Mouse (Mus musculus): ENCODE results near the gene Dnah12. TPM values are rescaled to one million over a fixed set of nuclear protein-coding genes. Genes with fewer than 3 reads are reported as not detected.

Dnah12 gene
- polyA plus RNA-seq, 1 experiment from 2014 or later: 0.06 TPM

DNA sequence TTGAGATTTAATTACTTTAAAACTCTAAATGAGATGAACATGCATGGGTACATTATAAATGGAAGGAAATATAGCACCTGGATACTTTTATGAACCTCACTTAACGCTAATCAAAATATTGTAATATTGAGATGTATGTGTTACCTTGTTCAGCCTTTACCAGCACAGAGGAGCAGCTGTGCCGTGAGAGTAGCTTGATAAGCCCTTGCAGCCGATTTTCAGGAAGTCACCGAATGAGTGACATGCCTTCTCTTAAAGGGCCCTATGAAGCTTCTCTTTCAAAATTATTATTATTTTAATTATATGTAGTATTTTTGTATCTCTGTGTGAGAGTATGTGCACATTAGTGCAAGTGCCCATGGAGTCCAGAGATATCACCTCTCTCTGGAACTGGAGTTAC lies 75.1 kb downstream of the Dnah12 start:
- no peaks in the 10 kb centered on the region for H3K36me3 ChIP-seq
- H3K4me1 ChIP-seq: no peaks in the 10 kb centered on the region
- DNase-seq (ENCODE audit: low spot score): no peak
- H3K27ac ChIP-seq (replicated peaks): no peak overlapping the region
- no peaks in the 10 kb centered on the region for H3K27me3 ChIP-seq (ENCODE audit: low read depth, poor library complexity, severe bottlenecking)
- 84% methylated on average over 4 of the region's 4 CpGs for WGBS
- H3K4me3 ChIP-seq: no peak overlapping the region
- peaks cover 15% of the 10 kb centered on the region for H3K9me3 ChIP-seq (replicated peaks)

DNA sequence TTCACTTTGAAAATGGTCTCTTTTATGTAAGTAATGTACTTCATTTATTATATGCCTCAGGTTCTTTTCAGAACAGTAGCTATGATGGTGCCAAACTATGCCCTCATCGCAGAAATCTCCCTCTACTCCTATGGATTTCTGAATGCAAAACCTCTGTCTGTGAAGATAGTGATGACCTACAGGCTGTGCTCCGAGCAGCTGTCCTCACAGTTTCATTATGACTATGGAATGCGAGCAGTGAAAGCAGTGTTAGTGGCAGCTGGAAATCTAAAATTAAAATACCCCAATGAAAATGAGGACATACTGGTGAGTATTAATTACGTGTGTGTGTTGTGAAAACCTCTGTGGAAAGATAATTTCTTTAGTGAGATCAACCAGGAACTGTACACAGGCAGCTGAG lies 80.5 kb downstream of the Dnah12 start:
- 85% methylated on average over 4 of the region's 4 CpGs for WGBS
- no peaks in the 10 kb centered on the region for H3K9me3 ChIP-seq (replicated peaks)
- H3K4me3 ChIP-seq: no peak overlapping the region

DNA sequence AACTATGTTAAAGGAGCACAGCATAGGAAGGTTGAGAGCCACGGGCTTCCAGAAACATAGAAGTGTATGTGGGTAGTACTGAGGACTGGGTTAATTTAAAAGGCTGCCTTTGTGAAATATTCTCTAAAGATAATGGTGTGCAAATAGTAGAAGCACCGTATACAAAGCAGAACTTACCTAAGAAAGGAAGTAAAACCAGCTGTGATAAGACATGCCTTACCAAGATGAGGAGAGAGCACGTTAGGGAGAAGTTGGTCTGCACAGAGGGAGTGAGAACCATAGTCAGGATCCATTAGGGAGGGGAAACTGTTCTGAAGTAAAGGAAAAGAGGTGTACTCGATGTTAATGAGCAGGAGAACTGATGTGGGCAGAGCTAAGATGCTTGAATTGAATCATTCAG lies 90.7 kb downstream of the Dnah12 start:
- WGBS: 75% methylated on average over 4 of the region's 4 CpGs

More for the DNA sequence above, 80.5 kb downstream of the Dnah12 start:
- H3K27me3 ChIP-seq (ENCODE audit: low read depth, poor library complexity, severe bottlenecking): no peaks in the 10 kb centered on the region
- no peaks in the 10 kb centered on the region for H3K4me1 ChIP-seq
- no peak for DNase-seq (ENCODE audit: low spot score)
- H3K36me3 ChIP-seq: no peaks in the 10 kb centered on the region
- H3K27ac ChIP-seq (replicated peaks): no peak overlapping the region

DNA sequence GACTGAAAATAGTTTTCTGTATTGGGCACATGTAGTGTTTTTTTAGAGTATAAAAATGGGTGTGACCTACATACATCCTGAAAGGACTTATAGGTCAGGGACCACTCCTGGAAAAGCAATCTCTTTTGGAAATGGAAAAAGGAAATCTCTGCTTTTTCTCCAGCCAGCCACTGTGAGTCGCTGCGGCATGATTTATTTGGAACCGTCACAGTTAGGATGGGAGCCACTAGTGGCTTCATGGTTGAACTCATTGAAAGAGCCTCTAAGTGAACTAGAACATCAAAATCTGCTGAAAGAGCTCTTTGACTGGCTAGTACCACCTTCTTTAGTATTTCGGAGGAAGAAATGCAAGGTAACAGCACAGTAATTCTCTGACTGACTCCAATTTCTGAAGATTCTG lies 92.6 kb downstream of the Dnah12 start:
- H3K27me3 ChIP-seq (ENCODE audit: low read depth, poor library complexity, severe bottlenecking): no peaks in the 10 kb centered on the region
- H3K27ac ChIP-seq (replicated peaks): no peak overlapping the region
- 49% methylated on average over 4 of the region's 4 CpGs for WGBS
- H3K9me3 ChIP-seq (replicated peaks): no peaks in the 10 kb centered on the region
- no peaks in the 10 kb centered on the region for H3K36me3 ChIP-seq
- DNase-seq (ENCODE audit: low spot score): no peak
- no peak overlapping the region for H3K4me3 ChIP-seq
- H3K4me1 ChIP-seq: no peaks in the 10 kb centered on the region

More for the DNA sequence above, 90.7 kb downstream of the Dnah12 start:
- Histone ChIP-seq H3K4me3 (no peak overlapping the region), H3K27ac (replicated peaks) (no peak overlapping the region), H3K9me3 (replicated peaks) (no peaks in the 10 kb centered on the region), H3K27me3 (ENCODE audit: low read depth, poor library complexity, severe bottlenecking) (no peaks in the 10 kb centered on the region), H3K4me1 (no peaks in the 10 kb centered on the region), H3K36me3 (no peaks in the 10 kb centered on the region)
- DNase-seq (ENCODE audit: low spot score): no peak

DNA sequence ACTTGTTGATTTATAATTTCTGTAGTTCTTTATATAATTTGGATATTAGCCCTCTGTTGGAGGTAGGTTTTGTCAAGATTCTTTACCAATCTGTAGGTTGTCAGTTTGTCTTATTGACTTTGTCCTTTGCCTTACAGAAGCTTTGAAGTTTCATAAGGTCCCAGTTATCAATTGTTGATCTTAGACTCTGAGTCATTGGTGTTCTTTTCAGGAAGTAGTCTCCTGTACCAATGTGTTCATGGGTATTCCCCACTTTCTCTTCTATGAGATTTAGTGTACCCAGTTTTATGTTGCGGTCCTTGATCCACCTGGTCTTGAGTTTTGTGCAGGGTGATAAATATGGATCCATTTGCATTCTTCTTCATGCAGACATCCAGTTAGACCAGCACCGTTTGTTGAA lies 101.4 kb downstream of the Dnah12 start:
- Histone ChIP-seq H3K4me1 (no peaks in the 10 kb centered on the region), H3K27ac (replicated peaks) (no peak overlapping the region), H3K9me3 (replicated peaks) (no peaks in the 10 kb centered on the region), H3K4me3 (no peak overlapping the region), H3K27me3 (ENCODE audit: low read depth, poor library complexity, severe bottlenecking) (no peaks in the 10 kb centered on the region), H3K36me3 (no peaks in the 10 kb centered on the region)
- DNase-seq (ENCODE audit: low spot score): no peak
- WGBS: 87% methylated on average over 2 of the region's 2 CpGs

DNA sequence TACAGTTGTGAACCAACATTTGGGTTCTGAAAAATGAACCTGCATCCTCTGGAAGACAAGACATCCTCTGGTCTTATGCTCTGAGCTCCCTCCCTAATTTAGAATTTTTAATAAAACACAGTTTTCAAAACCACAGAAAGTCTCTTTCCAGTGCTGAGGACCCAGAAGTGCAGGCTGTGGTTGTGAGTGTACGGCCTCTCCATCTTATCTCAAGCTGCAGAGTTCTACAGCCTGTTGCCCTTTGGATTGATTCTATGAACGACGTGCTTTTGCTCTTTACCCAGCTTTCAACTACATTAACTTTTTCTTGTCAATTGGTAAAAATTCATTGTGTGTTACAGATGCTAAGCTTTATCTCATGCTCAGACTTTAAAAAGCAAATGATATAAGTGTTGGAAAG lies 105.3 kb downstream of the Dnah12 start:
- DNase-seq (ENCODE audit: low spot score): no peak
- H3K4me3 ChIP-seq: no peak overlapping the region
- no peaks in the 10 kb centered on the region for H3K36me3 ChIP-seq
- H3K9me3 ChIP-seq (replicated peaks): no peaks in the 10 kb centered on the region
- H3K27me3 ChIP-seq (ENCODE audit: low read depth, poor library complexity, severe bottlenecking): no peaks in the 10 kb centered on the region
- H3K4me1 ChIP-seq: no peaks in the 10 kb centered on the region
- 88% methylated on average over 3 of the region's 3 CpGs for WGBS
- H3K27ac ChIP-seq (replicated peaks): no peak overlapping the region

DNA sequence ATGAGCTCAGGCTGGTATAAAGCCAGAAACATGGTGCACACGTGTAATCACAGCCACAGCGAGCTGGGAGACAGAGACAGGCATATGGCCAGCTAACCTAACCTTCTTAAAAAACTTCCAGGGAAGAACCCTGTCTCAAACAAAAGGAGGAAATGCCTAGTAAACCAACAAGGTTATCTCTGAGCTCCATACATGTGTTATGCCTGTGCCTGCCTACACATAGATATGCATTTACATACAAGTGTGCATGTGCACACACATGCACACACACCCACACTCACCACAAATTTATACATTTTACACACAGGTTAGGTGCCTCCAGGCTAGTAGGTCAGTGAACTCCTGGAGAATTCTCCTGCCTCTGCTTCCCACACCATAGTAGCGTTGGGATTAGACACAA lies 106.2 kb downstream of the Dnah12 start:
- no peak for DNase-seq (ENCODE audit: low spot score)
- WGBS: 76% methylated on average over 3 of the region's 3 CpGs
- Histone ChIP-seq H3K9me3 (replicated peaks) (no peaks in the 10 kb centered on the region), H3K4me3 (no peak overlapping the region), H3K4me1 (no peaks in the 10 kb centered on the region), H3K27ac (replicated peaks) (no peak overlapping the region), H3K27me3 (ENCODE audit: low read depth, poor library complexity, severe bottlenecking) (no peaks in the 10 kb centered on the region), H3K36me3 (no peaks in the 10 kb centered on the region)

DNA sequence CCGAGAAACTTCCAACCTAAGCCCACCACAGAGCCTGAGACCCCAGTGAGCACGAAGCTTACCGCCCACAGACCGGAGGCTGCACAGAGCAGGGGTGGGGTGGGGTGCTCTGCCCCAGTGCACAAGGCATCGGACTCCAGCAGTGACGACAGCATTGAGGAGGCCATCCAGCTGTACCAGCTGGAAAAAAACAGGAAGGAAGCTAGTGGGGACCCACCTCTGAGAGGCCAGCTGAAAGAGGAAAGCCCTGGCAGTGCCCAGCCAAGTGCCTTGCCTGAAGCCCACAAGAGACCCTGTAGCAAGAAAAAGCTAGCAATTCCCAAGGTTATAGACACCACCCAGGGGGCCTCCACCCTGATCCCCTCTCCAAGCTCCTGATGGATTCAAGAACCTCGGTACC lies 112.4 kb downstream of the Dnah12 start:
- Histone ChIP-seq H3K27me3 (ENCODE audit: low read depth, poor library complexity, severe bottlenecking) (no peaks in the 10 kb centered on the region), H3K4me1 (no peaks in the 10 kb centered on the region), H3K9me3 (replicated peaks) (no peaks in the 10 kb centered on the region), H3K4me3 (no peak overlapping the region), H3K36me3 (no peaks in the 10 kb centered on the region), H3K27ac (replicated peaks) (no peak overlapping the region)
- DNase-seq (ENCODE audit: low spot score): no peak
- 74% methylated on average over 7 of the region's 7 CpGs for WGBS

DNA sequence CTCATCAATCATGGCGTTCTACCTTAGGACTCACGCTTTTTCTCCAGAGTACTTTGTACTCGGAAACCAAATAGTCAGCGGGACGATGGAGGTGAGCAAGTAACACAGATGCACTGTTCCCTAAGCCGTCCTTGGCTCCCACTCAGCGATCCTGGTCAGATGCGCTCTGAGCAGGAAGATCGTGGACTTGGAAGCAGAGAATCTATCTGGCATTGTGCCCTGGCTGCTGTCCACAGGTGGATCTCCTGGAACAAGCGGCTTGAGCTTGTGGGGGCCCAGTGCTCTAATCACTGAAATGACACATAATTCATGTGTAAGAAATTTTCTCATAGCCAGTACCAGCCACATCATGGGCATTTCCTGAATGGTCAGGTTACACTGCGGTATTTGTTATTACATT lies 119.7 kb downstream of the Dnah12 start:
- 89% methylated on average over 11 of the region's 11 CpGs for WGBS
- no peak overlapping the region for H3K27ac ChIP-seq (replicated peaks)

DNA sequence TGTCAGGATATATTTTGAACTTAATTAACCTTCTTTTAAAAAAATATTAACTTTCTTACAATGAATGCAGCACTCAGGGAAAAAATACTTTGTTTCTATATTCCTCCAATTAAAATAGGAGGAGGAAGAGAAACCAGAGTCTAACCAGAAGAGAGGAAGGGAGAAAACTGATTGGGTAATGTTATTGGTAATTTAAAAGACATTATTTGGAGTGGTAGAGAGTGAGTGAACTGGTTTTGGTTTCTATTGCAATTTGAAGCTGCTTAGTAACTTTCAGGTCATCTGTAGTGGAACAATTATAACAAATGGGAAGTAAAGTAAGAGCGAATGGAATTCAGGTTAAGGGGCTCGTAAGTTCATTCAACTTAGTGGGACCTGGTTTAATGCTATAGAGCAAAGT lies 120.8 kb downstream of the Dnah12 start:
- H3K27me3 ChIP-seq (ENCODE audit: low read depth, poor library complexity, severe bottlenecking): no peaks in the 10 kb centered on the region
- no peak overlapping the region for H3K4me3 ChIP-seq
- WGBS: 95% methylated on average over 2 of the region's 2 CpGs
- no peak overlapping the region for H3K27ac ChIP-seq (replicated peaks)
- H3K9me3 ChIP-seq (replicated peaks): no peaks in the 10 kb centered on the region
- H3K4me1 ChIP-seq: no peaks in the 10 kb centered on the region
- H3K36me3 ChIP-seq: no peaks in the 10 kb centered on the region
- no peak for DNase-seq (ENCODE audit: low spot score)

More for the DNA sequence above, 119.7 kb downstream of the Dnah12 start:
- Histone ChIP-seq H3K36me3 (no peaks in the 10 kb centered on the region), H3K4me1 (no peaks in the 10 kb centered on the region), H3K27me3 (ENCODE audit: low read depth, poor library complexity, severe bottlenecking) (no peaks in the 10 kb centered on the region), H3K4me3 (no peak overlapping the region), H3K9me3 (replicated peaks) (no peaks in the 10 kb centered on the region)
- DNase-seq (ENCODE audit: low spot score): no peak

DNA sequence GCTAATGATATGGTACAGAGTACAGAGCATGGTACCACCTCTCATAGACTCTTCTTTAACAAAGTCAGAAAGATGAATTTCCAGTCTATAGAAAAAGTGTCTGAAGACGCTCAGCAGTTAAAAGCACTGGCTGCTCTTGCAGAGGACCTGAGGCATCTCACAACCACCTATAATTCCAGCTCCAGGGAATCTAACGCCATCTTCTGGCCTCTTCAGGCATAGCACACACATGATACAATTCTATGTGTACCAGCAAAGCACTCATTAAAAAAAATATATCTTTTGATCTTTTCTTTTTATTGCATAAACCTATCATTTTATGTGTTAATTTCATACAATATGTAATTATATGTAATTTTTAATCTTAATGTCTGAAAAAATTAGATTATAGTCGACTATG lies 121.8 kb downstream of the Dnah12 start:
- H3K9me3 ChIP-seq (replicated peaks): no peaks in the 10 kb centered on the region
- 51% methylated on average over 3 of the region's 3 CpGs for WGBS
- H3K27ac ChIP-seq (replicated peaks): no peak overlapping the region
- H3K4me3 ChIP-seq: no peak overlapping the region
- DNase-seq (ENCODE audit: low spot score): no peak
- no peaks in the 10 kb centered on the region for H3K27me3 ChIP-seq (ENCODE audit: low read depth, poor library complexity, severe bottlenecking)
- no peaks in the 10 kb centered on the region for H3K4me1 ChIP-seq
- no peaks in the 10 kb centered on the region for H3K36me3 ChIP-seq

DNA sequence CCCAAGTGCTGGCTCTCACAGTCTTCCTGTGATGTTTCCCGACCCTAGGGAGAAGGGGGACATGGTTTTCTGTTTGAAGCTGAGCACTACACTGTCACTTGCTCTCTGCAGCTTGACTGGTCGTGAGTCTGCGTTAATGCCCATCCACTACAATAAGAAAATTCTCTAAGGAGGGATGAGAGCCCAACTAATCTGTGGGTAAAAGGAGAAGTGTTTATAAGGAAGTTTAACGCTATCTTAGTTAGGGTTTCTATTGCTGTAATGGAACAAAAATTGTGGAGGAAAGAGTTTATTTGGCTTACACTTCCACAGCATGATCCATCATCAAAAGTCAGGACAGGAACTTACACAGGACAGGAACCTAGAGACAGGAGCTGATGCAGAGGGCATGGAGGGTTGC lies 123.7 kb downstream of the Dnah12 start:
- Histone ChIP-seq H3K4me3 (no peak overlapping the region), H3K9me3 (replicated peaks) (no peaks in the 10 kb centered on the region)
- WGBS: 74% methylated on average over 4 of the region's 4 CpGs

DNA sequence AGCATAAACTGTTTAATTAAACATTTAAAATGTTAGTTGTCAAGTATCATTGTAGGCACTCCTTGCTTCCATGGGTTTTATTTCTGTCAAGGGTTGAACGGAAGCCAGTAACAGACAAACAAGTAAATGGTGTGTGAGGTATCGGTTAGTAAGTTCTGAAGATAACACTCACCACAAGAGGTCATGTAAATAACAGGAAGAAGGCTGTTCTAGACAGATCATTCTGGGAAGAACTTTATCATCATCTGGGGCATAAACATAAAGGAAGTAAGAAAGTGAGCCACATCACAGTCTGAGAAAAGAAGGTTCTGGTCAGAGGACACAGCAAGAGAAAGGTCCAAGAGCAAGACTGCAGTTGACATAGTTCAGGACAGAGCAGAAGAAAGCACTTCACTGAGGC lies 132.9 kb downstream of the Dnah12 start:
- 96% methylated on average over 2 of the region's 2 CpGs for WGBS
- Histone ChIP-seq H3K4me1 (no peaks in the 10 kb centered on the region), H3K9me3 (replicated peaks) (no peaks in the 10 kb centered on the region), H3K27ac (replicated peaks) (no peak overlapping the region), H3K36me3 (no peaks in the 10 kb centered on the region), H3K27me3 (ENCODE audit: low read depth, poor library complexity, severe bottlenecking) (no peaks in the 10 kb centered on the region), H3K4me3 (no peak overlapping the region)
- no peak for DNase-seq (ENCODE audit: low spot score)

More for the DNA sequence above, 123.7 kb downstream of the Dnah12 start:
- no peaks in the 10 kb centered on the region for H3K4me1 ChIP-seq
- no peaks in the 10 kb centered on the region for H3K36me3 ChIP-seq
- H3K27me3 ChIP-seq (ENCODE audit: low read depth, poor library complexity, severe bottlenecking): no peaks in the 10 kb centered on the region
- no peak overlapping the region for H3K27ac ChIP-seq (replicated peaks)
- no peak for DNase-seq (ENCODE audit: low spot score)

DNA sequence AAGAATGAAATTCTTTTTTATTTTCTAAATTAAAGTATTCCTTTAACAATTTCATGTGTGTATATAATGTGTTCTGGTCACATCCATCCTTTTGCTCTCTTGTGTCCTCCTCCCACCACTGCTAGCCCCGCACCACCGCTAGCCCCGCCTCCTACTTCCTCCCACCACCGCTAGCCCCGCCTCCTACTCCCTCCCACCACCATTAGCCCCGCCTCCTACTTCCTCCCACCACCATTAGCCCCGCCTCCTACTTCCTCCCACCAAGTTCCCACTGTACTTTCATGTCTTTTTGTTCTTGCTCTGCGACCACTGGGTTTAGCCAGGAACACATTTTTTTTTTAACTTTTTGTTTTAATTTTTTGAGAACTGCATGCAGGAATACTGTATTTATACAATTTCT lies 160.0 kb downstream of the Dnah12 start:
- H3K27ac ChIP-seq (replicated peaks): no peak overlapping the region
- H3K36me3 ChIP-seq: no peaks in the 10 kb centered on the region
- DNase-seq (ENCODE audit: low spot score): no peak
- no peaks in the 10 kb centered on the region for H3K9me3 ChIP-seq (replicated peaks)
- H3K27me3 ChIP-seq (ENCODE audit: low read depth, poor library complexity, severe bottlenecking): no peaks in the 10 kb centered on the region
- H3K4me1 ChIP-seq: no peaks in the 10 kb centered on the region
- 72% methylated on average over 8 of the region's 8 CpGs for WGBS
- no peak overlapping the region for H3K4me3 ChIP-seq
